Mouse (Mus musculus) lung, embryonic 16.5 days (tissue): ENCODE results near the gene Satb2. TPM values are rescaled to one million over a fixed set of nuclear protein-coding genes. Genes with fewer than 3 reads are reported as not detected.
A peak's percentile ranks its signal among the peaks of the same experiment; 100 is the strongest.

Experiments
- ATAC-seq: fragments of 200-750 bp; cut with Nextera tagmentation; 2 replicates; pipeline ENCODE4 v1.8.0; 2017; ENCODE audit warnings: low read depth, mild to moderate bottlenecking, moderate library complexity
- H3K27ac ChIP-seq: fragments of 300-500 bp; sonication (generic); 2 replicates; pipeline ENCODE4 v1.5.1; 2014; ENCODE audit warnings: mild to moderate bottlenecking, control low read depth, low read length
- H3K27me3 ChIP-seq: fragments of 300-500 bp; sonication (generic); 2 replicates; pipeline ENCODE4 v1.6.1; 2014; ENCODE audit warnings: low read depth, low read length, mixed read lengths; ENCODE audit not compliant: control insufficient read depth, insufficient read depth
- H3K36me3 ChIP-seq: fragments of 300-500 bp; sonication (generic); 2 replicates; pipeline ENCODE4 v1.6.1; 2014; ENCODE audit warnings: low read length; ENCODE audit not compliant: control insufficient read depth, insufficient read depth
- H3K4me1 ChIP-seq: fragments of 300-500 bp; sonication (generic); replicated peaks from 2 replicates; pipeline ENCODE4 v1.6.1; 2014; ENCODE audit warnings: low read length, mixed read lengths; ENCODE audit not compliant: control insufficient read depth, insufficient read depth
- H3K4me2 ChIP-seq: fragments of 300-500 bp; sonication (generic); 2 replicates; pipeline ENCODE4 v1.6.1; 2014; ENCODE audit warnings: low read depth, low read length, control low read depth
- H3K4me3 ChIP-seq: fragments of 300-500 bp; sonication (generic); 2 replicates; pipeline ENCODE4 v1.5.1; 2014; ENCODE audit warnings: mild to moderate bottlenecking, low read length, control low read depth
- H3K9ac ChIP-seq: fragments of 300-500 bp; sonication (generic); 2 replicates; pipeline ENCODE4 v1.6.1; 2014; ENCODE audit warnings: low read length, control low read depth
- H3K9me3 ChIP-seq: fragments of 300-500 bp; sonication (generic); 2 replicates; pipeline ENCODE4 v1.6.1; 2016; ENCODE audit warnings: low read length; ENCODE audit not compliant: control insufficient read depth
- WGBS: fragments of 180-500 bp; shearing (Covaris S2); extraction: QIAGEN DNeasy Blood & Tissue Kit; methylation state at CpG from one replicate; pipeline ENCODE4 v1.1.7; 2014; 5-methylcytosine and 5-hydroxymethylcytosine counted together
- polyA plus RNA-seq: library from polyadenylated mRNA; unstranded; fragments of >200 nt; fragmentation: Nextera tagmentation; extraction: Ambion mirVana; gene quantifications from 2 replicates; pipeline ENCODE4 v1.2.1, GENCODE M21; 2015

Satb2 gene
- polyA plus RNA-seq, 1 experiment from 2014 or later: 0.54 TPM

DNA sequence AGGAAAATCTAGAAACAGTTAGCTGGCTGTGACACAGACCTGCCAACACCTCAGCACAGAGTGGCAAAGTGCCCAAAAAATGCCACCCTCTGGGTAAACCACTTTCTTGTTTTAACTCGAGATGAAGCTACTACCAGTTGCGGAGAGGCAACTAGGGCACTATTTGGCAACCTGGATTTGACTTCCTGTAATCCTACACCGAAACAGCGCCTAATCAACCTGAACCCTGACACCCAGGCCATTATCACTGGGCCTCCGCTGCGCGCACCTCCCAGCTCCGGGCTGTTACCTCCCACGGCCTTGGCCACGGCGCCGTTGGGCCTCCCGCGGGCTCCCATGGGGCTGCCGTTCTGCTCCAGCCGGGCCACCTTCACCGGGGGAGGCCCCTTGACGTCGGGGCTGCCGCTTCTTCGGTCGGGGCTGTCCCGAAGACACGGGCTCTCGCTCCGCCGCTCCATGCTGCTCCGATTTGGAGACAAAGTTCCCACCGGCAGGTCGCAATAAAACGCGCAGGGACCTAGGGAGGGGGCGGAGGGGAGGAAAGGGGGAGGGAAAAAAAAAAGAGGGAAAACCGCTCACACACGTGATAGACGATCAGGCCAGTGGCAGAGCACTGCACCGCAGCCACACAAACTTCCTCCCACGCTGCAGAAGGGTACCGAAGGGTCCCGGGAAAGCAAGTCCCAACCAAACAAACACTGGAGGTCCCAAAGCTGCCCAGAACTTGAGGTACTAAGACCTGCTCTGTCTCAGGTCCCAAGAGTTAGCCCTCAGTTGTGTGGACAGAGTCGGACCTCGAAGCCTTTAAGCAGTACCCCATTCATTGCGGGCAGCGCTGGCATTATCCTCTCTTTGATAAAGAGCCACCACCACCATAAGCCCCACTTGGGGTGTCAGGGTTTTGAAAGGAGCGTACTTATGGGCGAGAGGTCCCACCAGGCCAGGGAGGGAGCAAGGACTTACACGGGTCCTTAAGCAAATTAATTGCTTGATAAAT lies 8.8 kb downstream of the Satb2 start:
- Histone ChIP-seq H3K4me3 (peak overlapping the region; percentile 27), H3K27me3 (peaks cover 32% of the 10 kb centered on the region), H3K36me3 (no peaks in the 10 kb centered on the region), H3K9ac (no peak overlapping the region), H3K4me1 (peaks cover 22% of the 10 kb centered on the region), H3K4me2 (peak overlapping the region; percentile 44), H3K27ac (no peak overlapping the region), H3K9me3 (no peaks in the 10 kb centered on the region)
- no peak for ATAC-seq
- 3% methylated on average over 47 of the region's 47 CpGs for WGBS

- no peaks in the 10 kb centered on the region for H3K36me3 ChIP-seq
- peaks cover 28% of the 10 kb centered on the region for H3K27me3 ChIP-seq
- WGBS: 52% methylated on average over 3 of the region's 3 CpGs
- no peak overlapping the region for H3K27ac ChIP-seq
- peaks cover 15% of the 10 kb centered on the region for H3K4me1 ChIP-seq
- H3K4me2 ChIP-seq: no peak overlapping the region
- no peak overlapping the region for H3K4me3 ChIP-seq
- no peak for ATAC-seq
- no peaks in the 10 kb centered on the region for H3K9me3 ChIP-seq
- no peak overlapping the region for H3K9ac ChIP-seq
Observed at GRCm38 (mm10) chr1:56965879-56966579, 12.4 kb downstream of the Satb2 start.

DNA sequence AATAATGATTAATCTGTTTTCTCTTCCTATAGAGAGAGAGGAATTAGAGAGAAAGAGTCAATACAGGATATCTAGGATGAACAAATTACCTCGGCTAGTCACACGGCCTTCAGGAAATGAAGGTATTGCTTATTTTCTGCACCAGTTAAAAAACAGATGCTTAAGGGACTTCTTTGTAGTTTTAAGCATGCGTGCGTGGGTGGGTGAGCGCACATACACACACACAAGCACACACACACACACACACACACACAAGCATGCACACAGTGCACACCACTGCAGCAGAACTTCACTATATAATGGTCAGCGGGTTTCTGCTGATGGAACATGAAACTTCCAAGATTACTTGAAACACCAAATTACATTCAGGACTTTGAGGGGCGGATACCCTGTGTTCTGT lies 14.0 kb downstream of the Satb2 start:
- Histone ChIP-seq H3K9me3 (no peaks in the 10 kb centered on the region), H3K4me2 (no peak overlapping the region), H3K9ac (no peak overlapping the region), H3K27me3 (peaks cover 16% of the 10 kb centered on the region), H3K36me3 (no peaks in the 10 kb centered on the region), H3K27ac (no peak overlapping the region), H3K4me3 (no peak overlapping the region), H3K4me1 (peaks cover 2% of the 10 kb centered on the region; the same call in 1 of the 2 replicates)
- no peak for ATAC-seq
- 84% methylated on average over 7 of the region's 7 CpGs for WGBS

DNA sequence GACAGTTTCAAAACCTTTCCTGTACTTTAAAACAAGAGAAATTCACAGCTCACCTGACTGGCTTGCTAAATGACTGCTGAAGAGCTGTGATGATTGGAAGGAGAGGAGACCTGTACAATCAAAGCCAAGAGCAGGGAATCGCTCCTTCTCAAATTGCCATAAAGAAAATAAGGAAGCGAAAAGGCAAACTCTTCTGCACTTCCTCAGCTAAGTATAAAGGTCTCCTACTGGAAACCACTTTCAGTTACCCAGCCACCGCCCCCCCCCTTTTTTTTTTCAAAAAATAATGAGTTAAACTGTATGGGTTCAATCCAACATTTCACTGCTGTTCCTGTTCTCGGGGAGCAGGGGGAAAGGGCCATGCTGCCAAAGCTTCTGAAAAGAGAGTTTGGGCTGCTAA lies 15.2 kb downstream of the Satb2 start:
- H3K27me3 ChIP-seq: peaks cover 6% of the 10 kb centered on the region
- no peak overlapping the region for H3K27ac ChIP-seq
- no peaks in the 10 kb centered on the region for H3K4me1 ChIP-seq
- ATAC-seq: no peak
- 78% methylated on average over 4 of the region's 4 CpGs for WGBS
- H3K9ac ChIP-seq: no peak overlapping the region
- H3K36me3 ChIP-seq: no peaks in the 10 kb centered on the region
- no peaks in the 10 kb centered on the region for H3K9me3 ChIP-seq
- H3K4me3 ChIP-seq: no peak overlapping the region
- H3K4me2 ChIP-seq: no peak overlapping the region

- no peak overlapping the region for H3K4me3 ChIP-seq
- H3K9ac ChIP-seq: no peak overlapping the region
- no peak for ATAC-seq
- H3K27ac ChIP-seq: no peak overlapping the region
- no peak overlapping the region for H3K4me2 ChIP-seq
- no peaks in the 10 kb centered on the region for H3K36me3 ChIP-seq
- H3K4me1 ChIP-seq: no peaks in the 10 kb centered on the region
- H3K27me3 ChIP-seq: no peaks in the 10 kb centered on the region
- no peaks in the 10 kb centered on the region for H3K9me3 ChIP-seq
- WGBS: 78% methylated on average over 5 of the region's 5 CpGs
Observed at GRCm38 (mm10) chr1:56958996-56959395, 19.5 kb downstream of the Satb2 start.

GRCm38 (mm10) chr1:56957942-56958341 lies 20.5 kb downstream of the Satb2 start:
- Histone ChIP-seq H3K27me3 (no peaks in the 10 kb centered on the region), H3K9me3 (no peaks in the 10 kb centered on the region), H3K4me3 (no peak overlapping the region), H3K4me2 (no peak overlapping the region), H3K4me1 (no peaks in the 10 kb centered on the region), H3K27ac (no peak overlapping the region), H3K9ac (no peak overlapping the region), H3K36me3 (no peaks in the 10 kb centered on the region)
- ATAC-seq: no peak
- 90% methylated on average over 7 of the region's 7 CpGs for WGBS

GRCm38 (mm10) chr1:56956811-56957210 lies 21.6 kb downstream of the Satb2 start:
- no peaks in the 10 kb centered on the region for H3K9me3 ChIP-seq
- H3K4me2 ChIP-seq: no peak overlapping the region
- no peak overlapping the region for H3K9ac ChIP-seq
- H3K4me1 ChIP-seq: no peaks in the 10 kb centered on the region
- no peak overlapping the region for H3K27ac ChIP-seq
- 83% methylated on average over 2 of the region's 2 CpGs for WGBS
- H3K36me3 ChIP-seq: no peaks in the 10 kb centered on the region
- no peaks in the 10 kb centered on the region for H3K27me3 ChIP-seq
- no peak for ATAC-seq
- no peak overlapping the region for H3K4me3 ChIP-seq

- no peak overlapping the region for H3K27ac ChIP-seq
- H3K4me3 ChIP-seq: no peak overlapping the region
- no peaks in the 10 kb centered on the region for H3K9me3 ChIP-seq
- no peaks in the 10 kb centered on the region for H3K36me3 ChIP-seq
- no peaks in the 10 kb centered on the region for H3K4me1 ChIP-seq
- no peak for ATAC-seq
- H3K27me3 ChIP-seq: no peaks in the 10 kb centered on the region
- H3K9ac ChIP-seq: no peak overlapping the region
- H3K4me2 ChIP-seq: no peak overlapping the region
- WGBS: 68% methylated on average over 12 of the region's 12 CpGs
Observed at GRCm38 (mm10) chr1:56955739-56956085, 22.7 kb downstream of the Satb2 start.

DNA sequence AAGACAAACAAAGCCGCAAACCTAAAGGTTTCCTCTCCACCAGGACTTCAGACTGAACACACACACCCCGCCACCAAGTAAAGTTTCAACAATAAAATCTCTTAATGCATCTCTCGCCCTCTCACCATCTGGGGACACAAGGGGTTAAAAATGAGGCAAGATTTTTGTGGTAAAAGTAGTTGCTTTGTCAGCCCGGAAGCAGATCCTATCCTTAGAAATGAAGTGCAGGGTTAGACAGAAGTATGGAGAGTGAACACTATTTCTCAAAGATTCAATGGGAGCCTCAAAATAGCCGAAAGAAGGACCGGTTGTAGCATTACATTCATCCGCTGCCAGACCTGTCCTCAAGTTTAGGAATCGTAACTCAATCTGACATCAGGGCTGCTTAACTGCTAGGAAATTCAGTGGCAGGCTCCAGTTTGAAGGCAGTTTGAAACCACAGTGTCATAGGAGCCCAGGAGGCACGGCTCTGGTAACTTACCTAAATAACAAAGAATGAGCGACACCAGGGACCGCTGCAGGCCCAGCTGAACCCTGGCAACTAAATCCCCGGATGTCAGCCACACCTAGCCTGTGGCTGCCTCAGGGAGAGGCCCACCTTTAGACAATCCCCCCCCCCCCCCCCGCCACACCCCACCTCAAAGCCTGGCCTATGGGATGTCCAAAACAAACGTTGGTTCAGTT lies 23.3 kb downstream of the Satb2 start:
- Histone ChIP-seq H3K4me3 (no peak overlapping the region), H3K4me2 (no peak overlapping the region), H3K27ac (no peak overlapping the region), H3K9ac (no peak overlapping the region), H3K36me3 (no peaks in the 10 kb centered on the region), H3K4me1 (no peaks in the 10 kb centered on the region), H3K9me3 (no peaks in the 10 kb centered on the region), H3K27me3 (no peaks in the 10 kb centered on the region)
- ATAC-seq: no peak
- 65% methylated on average over 14 of the region's 14 CpGs for WGBS
